ENCODE assay signal across 8 mouse cellular contexts in genomic region chr16:20672965-20673705, GRCm38 (mm10). TPM values are rescaled to one million over a fixed set of nuclear protein-coding genes. Genes with fewer than 3 reads are reported as not detected.
DNase-seq lines count a peak whose midpoint lies in the region; ATAC-seq lines count a peak whose summit lies in the region.

No protein-coding gene starts in this region.

- H3K4me3 ChIP-seq in embryonic facial prominence, embryonic 14.5 days (ENCODE audit: low read depth, low read length): peak overlapping the region; percentile 95
- H3K4me3 ChIP-seq in heart, embryonic 13.5 days: peak overlapping the region; percentile 93
- H3K4me3 ChIP-seq in kidney, embryonic 14.5 days (ENCODE audit: low read length): peak overlapping the region; percentile 94
- peak overlapping the region; percentile 98 for H3K4me3 ChIP-seq in lung, embryonic 15.5 days

- peak overlapping the region; percentile 98 for H3K4me2 ChIP-seq in embryonic facial prominence, embryonic 14.5 days (ENCODE audit: low read depth, low read length)
- peak overlapping the region; percentile 98 for H3K4me2 ChIP-seq in heart, embryonic 13.5 days
- peak overlapping the region; percentile 79 for H3K4me2 ChIP-seq in kidney, embryonic 14.5 days (replicated peaks; ENCODE audit: low read depth, low read length)
- peak overlapping the region; percentile 86 for H3K4me2 ChIP-seq in lung, embryonic 15.5 days

- H3K27me3 ChIP-seq in embryonic facial prominence, embryonic 14.5 days (replicated peaks; ENCODE audit: control insufficient read depth, insufficient read depth, low read length): no peaks in the 10 kb centered on the region
- no peaks in the 10 kb centered on the region for H3K27me3 ChIP-seq in heart, embryonic 13.5 days (replicated peaks)
- no peaks in the 10 kb centered on the region for H3K27me3 ChIP-seq in kidney, embryonic 14.5 days (ENCODE audit: control insufficient read depth, insufficient read depth, low read length)
- no peaks in the 10 kb centered on the region for H3K27me3 ChIP-seq in lung, embryonic 15.5 days

- ATAC-seq in CD4-positive, CD25-positive, alpha-beta regulatory T cell, adult 4 months: peak; percentile 40
- ATAC-seq in embryonic facial prominence, embryonic 14.5 days (ENCODE audit: low read depth): peak; percentile 79
- ATAC-seq in heart, embryonic 13.5 days (ENCODE audit: extremely low read depth, insufficient number of reproducible peaks, low FRiP score, low TSS enrichment): peak; percentile 81
- peak; percentile 87 for ATAC-seq in kidney, embryonic 14.5 days (ENCODE audit: low FRiP score, low TSS enrichment)
- ATAC-seq in lung, embryonic 15.5 days (ENCODE audit: borderline replicate concordance, extremely low read depth, low FRiP score, low TSS enrichment): peak; percentile 81

- DNase-seq in adipocyte (ENCODE audit: low spot score): peak; percentile 75
- DNase-seq in embryonic facial prominence, embryonic 14.5 days (ENCODE audit: low spot score): peak; percentile 51
- peak; percentile 67 for DNase-seq in retina, postnatal 1 day
- peak; percentile 72 to 75 for DNase-seq in urinary bladder, postnatal 4 days (ENCODE audit: low spot score in 2 of 2)

- no peaks in the 10 kb centered on the region for H3K9me3 ChIP-seq in embryonic facial prominence, embryonic 14.5 days (ENCODE audit: control insufficient read depth, low read length)
- H3K9me3 ChIP-seq in heart, embryonic 13.5 days: no peaks in the 10 kb centered on the region
- H3K9me3 ChIP-seq in kidney, embryonic 14.5 days (ENCODE audit: control insufficient read depth, low read length): no peaks in the 10 kb centered on the region
- H3K9me3 ChIP-seq in lung, embryonic 15.5 days: no peaks in the 10 kb centered on the region

- H3K9ac ChIP-seq in embryonic facial prominence, embryonic 14.5 days (ENCODE audit: low read depth, low read length): peak overlapping the region; percentile 91
- peak overlapping the region; percentile 99 for H3K9ac ChIP-seq in heart, embryonic 13.5 days
- H3K9ac ChIP-seq in kidney, embryonic 14.5 days (ENCODE audit: low read depth, low read length): peak overlapping the region; percentile 98
- H3K9ac ChIP-seq in lung, embryonic 15.5 days: peak overlapping the region; percentile 93

- H3K4me1 ChIP-seq in embryonic facial prominence, embryonic 14.5 days (ENCODE audit: control insufficient read depth, insufficient read depth, low read length): peaks cover 13% of the 10 kb centered on the region; the same call in 1 of the 2 replicates
- peaks cover 38% of the 10 kb centered on the region for H3K4me1 ChIP-seq in heart, embryonic 13.5 days
- peaks cover 7% of the 10 kb centered on the region; the same call in 1 of the 2 replicates for H3K4me1 ChIP-seq in kidney, embryonic 14.5 days (ENCODE audit: control insufficient read depth, insufficient read depth, low read length)
- H3K4me1 ChIP-seq in lung, embryonic 15.5 days: peaks cover 37% of the 10 kb centered on the region

- H3K36me3 ChIP-seq in embryonic facial prominence, embryonic 14.5 days (ENCODE audit: control insufficient read depth, insufficient read depth, low read length): peaks cover 42% of the 10 kb centered on the region
- peaks cover 41% of the 10 kb centered on the region for H3K36me3 ChIP-seq in heart, embryonic 13.5 days
- H3K36me3 ChIP-seq in kidney, embryonic 14.5 days (ENCODE audit: control insufficient read depth, insufficient read depth, low read length): peaks cover 34% of the 10 kb centered on the region
- peaks cover 34% of the 10 kb centered on the region for H3K36me3 ChIP-seq in lung, embryonic 15.5 days

- WGBS in embryonic facial prominence, embryonic 14.5 days: 0% methylated on average over 9 of the region's 78 CpGs
- under 1% methylated on average over 68 of the region's 78 CpGs for WGBS in heart, embryonic 13.5 days
- 1% methylated on average over 36 of the region's 78 CpGs for WGBS in kidney, embryonic 14.5 days
- under 1% methylated on average over 73 of the region's 78 CpGs for WGBS in lung, embryonic 15.5 days

- H3K27ac ChIP-seq in embryonic facial prominence, embryonic 14.5 days (replicated peaks; ENCODE audit: low read depth, low read length): peak overlapping the region; percentile 95
- H3K27ac ChIP-seq in heart, embryonic 13.5 days (replicated peaks): peak overlapping the region; percentile 97
- H3K27ac ChIP-seq in kidney, embryonic 14.5 days (ENCODE audit: low read depth, low read length): peak overlapping the region; percentile 94
- peak overlapping the region; percentile 96 for H3K27ac ChIP-seq in lung, embryonic 15.5 days

RNA-seq across cellular contexts. Expression of gene Eif4g1, which starts 5.0 kb away (rescaled TPM):
- 10 to 100 TPM; 56.0 to 66.6 TPM for polyA plus RNA-seq in CD4-positive, CD25-positive, alpha-beta regulatory T cell, adult 4 months (2017; shearing (Covaris generic))
- 153 and 157 TPM in 2 replicates for polyA plus RNA-seq in embryonic facial prominence, embryonic 14.5 days (2014; fragmentation: Nextera tagmentation; extraction: Ambion mirVana)
- 129 TPM in 2 replicates for polyA plus RNA-seq in heart, embryonic 13.5 days (2015; fragmentation: Nextera tagmentation; extraction: Ambion mirVana)
- 131 and 213 TPM in 2 replicates for polyA plus RNA-seq in kidney, embryonic 14.5 days (2014; fragmentation: Nextera tagmentation; extraction: Ambion mirVana)
- polyA plus RNA-seq in lung, embryonic 15.5 days (2015; fragmentation: Nextera tagmentation; extraction: Ambion mirVana): 170 and 177 TPM in 2 replicates

RNA-seq across cellular contexts. Expression of gene Fam131a, which starts 19.9 kb away (rescaled TPM):
- under 1 TPM; 0.34 to 0.59 TPM for polyA plus RNA-seq in CD4-positive, CD25-positive, alpha-beta regulatory T cell, adult 4 months (2017; shearing (Covaris generic))
- 10.9 and 11.2 TPM in 2 replicates for polyA plus RNA-seq in embryonic facial prominence, embryonic 14.5 days (2014; fragmentation: Nextera tagmentation; extraction: Ambion mirVana)
- 5.1 and 6.0 TPM in 2 replicates for polyA plus RNA-seq in heart, embryonic 13.5 days (2015; fragmentation: Nextera tagmentation; extraction: Ambion mirVana)
- 3.8 and 5.5 TPM in 2 replicates for polyA plus RNA-seq in kidney, embryonic 14.5 days (2014; fragmentation: Nextera tagmentation; extraction: Ambion mirVana)
- polyA plus RNA-seq in lung, embryonic 15.5 days (2015; fragmentation: Nextera tagmentation; extraction: Ambion mirVana): 4.9 and 6.3 TPM in 2 replicates

RNA-seq across cellular contexts. Expression of gene Psmd2, which starts 21.7 kb away (rescaled TPM):
- polyA plus RNA-seq in CD4-positive, CD25-positive, alpha-beta regulatory T cell, adult 4 months (2017; shearing (Covaris generic)): 100 to 1,000 TPM; 179 to 222 TPM
- 278 and 312 TPM in 2 replicates for polyA plus RNA-seq in embryonic facial prominence, embryonic 14.5 days (2014; fragmentation: Nextera tagmentation; extraction: Ambion mirVana)
- polyA plus RNA-seq in heart, embryonic 13.5 days (2015; fragmentation: Nextera tagmentation; extraction: Ambion mirVana): 245 TPM in 2 replicates
- 208 and 355 TPM in 2 replicates for polyA plus RNA-seq in kidney, embryonic 14.5 days (2014; fragmentation: Nextera tagmentation; extraction: Ambion mirVana)
- 331 and 341 TPM in 2 replicates for polyA plus RNA-seq in lung, embryonic 15.5 days (2015; fragmentation: Nextera tagmentation; extraction: Ambion mirVana)

RNA-seq across cellular contexts. Expression of gene Ece2, which starts 43.5 kb away (rescaled TPM):
- not detected for polyA plus RNA-seq in CD4-positive, CD25-positive, alpha-beta regulatory T cell, adult 4 months (2017; shearing (Covaris generic))
- polyA plus RNA-seq in embryonic facial prominence, embryonic 14.5 days (2014; fragmentation: Nextera tagmentation; extraction: Ambion mirVana): 3.3 and 5.0 TPM in 2 replicates
- 0.92 and 1.2 TPM in 2 replicates for polyA plus RNA-seq in heart, embryonic 13.5 days (2015; fragmentation: Nextera tagmentation; extraction: Ambion mirVana)
- polyA plus RNA-seq in kidney, embryonic 14.5 days (2014; fragmentation: Nextera tagmentation; extraction: Ambion mirVana): 2.6 and 3.1 TPM in 2 replicates
- polyA plus RNA-seq in lung, embryonic 15.5 days (2015; fragmentation: Nextera tagmentation; extraction: Ambion mirVana): 2.4 and 3.2 TPM in 2 replicates

RNA-seq across cellular contexts. Expression of gene Polr2h, which starts 44.3 kb away (rescaled TPM):
- polyA plus RNA-seq in CD4-positive, CD25-positive, alpha-beta regulatory T cell, adult 4 months (2017; shearing (Covaris generic)): 10 to 100 TPM; 59.3 to 62.4 TPM
- 107 and 115 TPM in 2 replicates for polyA plus RNA-seq in embryonic facial prominence, embryonic 14.5 days (2014; fragmentation: Nextera tagmentation; extraction: Ambion mirVana)
- polyA plus RNA-seq in heart, embryonic 13.5 days (2015; fragmentation: Nextera tagmentation; extraction: Ambion mirVana): 52.6 and 56.2 TPM in 2 replicates
- 147 and 172 TPM in 2 replicates for polyA plus RNA-seq in kidney, embryonic 14.5 days (2014; fragmentation: Nextera tagmentation; extraction: Ambion mirVana)
- polyA plus RNA-seq in lung, embryonic 15.5 days (2015; fragmentation: Nextera tagmentation; extraction: Ambion mirVana): 86.6 and 101 TPM in 2 replicates

Comparison
In these comparisons a context has a peak if more than half of its experiments do, and no peak if none do; other contexts are left out.
1. Peak in every context shown above with its lines: DNase-seq, ATAC-seq, H3K4me3 ChIP-seq and H3K27ac ChIP-seq.